Mouse (Mus musculus) heart, embryonic 13.5 days (tissue): Measurements from ENCODE around the gene Gar1. TPM values are rescaled to one million over a fixed set of nuclear protein-coding genes. Genes with fewer than 3 reads are reported as not detected.

ENCODE experiments used
- ATAC-seq: fragments of 200-750 bp; cut with Nextera tagmentation; 2 replicates; pipeline ENCODE4 v1.8.0; 2017; ENCODE audit warnings: moderate TSS enrichment; ENCODE audit not compliant: insufficient number of reproducible peaks, low FRiP score, low TSS enrichment; ENCODE audit errors: extremely low read depth
- H3K27ac ChIP-seq: fragments of 300-500 bp; sonication (generic); replicated peaks from 2 replicates; pipeline ENCODE4 v1.5.1; 2015; ENCODE audit warnings: moderate library complexity, mild to moderate bottlenecking, inconsistent platforms
- H3K27me3 ChIP-seq: fragments of 300-500 bp; sonication (generic); replicated peaks from 2 replicates; pipeline ENCODE4 v1.6.1; 2015; ENCODE audit warnings: mild to moderate bottlenecking, inconsistent platforms
- H3K36me3 ChIP-seq: fragments of 300-500 bp; sonication (generic); 2 replicates; pipeline ENCODE4 v1.6.1; 2015; ENCODE audit warnings: mild to moderate bottlenecking, inconsistent platforms
- H3K4me1 ChIP-seq: fragments of 300-500 bp; sonication (generic); 2 replicates; pipeline ENCODE4 v1.6.1; 2015; ENCODE audit warnings: inconsistent platforms
- H3K4me2 ChIP-seq: fragments of 300-500 bp; sonication (generic); 2 replicates; pipeline ENCODE4 v1.6.1; 2015; ENCODE audit warnings: inconsistent platforms, mild to moderate bottlenecking, moderate library complexity
- H3K4me3 ChIP-seq: fragments of 300-500 bp; sonication (generic); 2 replicates; pipeline ENCODE4 v1.5.1; 2015; ENCODE audit warnings: moderate library complexity, mild to moderate bottlenecking, inconsistent platforms
- H3K9ac ChIP-seq: fragments of 300-500 bp; sonication (generic); 2 replicates; pipeline ENCODE4 v1.6.1; 2015; ENCODE audit warnings: inconsistent platforms, mild to moderate bottlenecking, moderate library complexity
- H3K9me3 ChIP-seq: fragments of 300-500 bp; sonication (generic); 2 replicates; pipeline ENCODE4 v1.6.1; 2016; ENCODE audit warnings: inconsistent platforms
- whole genome bisulfite sequencing: fragments of 180-500 bp; shearing (Covaris S2); methylation state at CpG from one replicate; pipeline ENCODE4 v1.1.7; 2015; ENCODE audit warnings: mixed read lengths; 5-methylcytosine and 5-hydroxymethylcytosine counted together
- polyA plus RNA-seq: library from polyadenylated mRNA; unstranded; fragments of >200 nt; fragmentation: Nextera tagmentation; extraction: Ambion mirVana; gene quantifications from 2 replicates; pipeline ENCODE4 v1.2.1, GENCODE M21; 2015

Gene Gar1
- polyA plus RNA-seq, 1 experiment from 2014 or later = 40.7 TPM

DNA sequence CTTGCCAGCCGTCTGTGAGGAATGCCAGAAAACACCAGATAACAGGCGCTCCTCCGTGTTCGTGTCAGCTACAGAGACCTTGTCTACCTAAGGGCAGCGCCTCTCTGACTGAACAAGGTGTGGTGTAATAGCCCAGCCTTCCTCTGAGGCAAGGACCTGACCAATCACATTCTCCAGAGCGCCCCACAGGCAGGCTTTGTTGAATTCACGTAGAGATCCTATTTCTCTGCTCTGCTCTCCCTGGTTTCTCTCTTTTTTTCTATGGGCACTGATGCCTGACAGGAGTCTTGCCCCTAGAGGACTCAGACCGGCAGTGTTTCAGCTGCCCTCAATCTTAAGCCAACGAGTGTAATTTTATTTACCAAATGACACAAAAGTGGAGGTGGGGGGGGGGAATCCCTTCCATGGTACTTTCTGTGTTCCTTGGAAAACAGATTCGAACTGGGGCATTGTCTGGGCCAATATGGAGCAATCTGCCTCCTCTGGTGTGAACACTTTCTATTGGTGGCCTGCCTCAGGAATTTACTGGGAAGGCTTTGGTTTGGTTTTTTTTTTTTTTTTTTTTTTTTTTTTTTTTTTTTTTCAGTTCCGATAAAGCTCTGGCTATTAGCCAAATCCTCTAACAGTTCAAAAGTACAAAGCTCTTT, 5.0 kb upstream of the Gar1 start:
- H3K4me2 ChIP-seq = peak overlapping the region; percentile 55
- no peaks in the 10 kb centered on the region for H3K36me3 ChIP-seq
- peaks cover 18% of the 10 kb centered on the region for H3K4me1 ChIP-seq
- H3K9ac ChIP-seq = peak overlapping the region; percentile 47
- H3K9me3 ChIP-seq = no peaks in the 10 kb centered on the region
- peak overlapping the region; percentile 76 for H3K27ac ChIP-seq
- H3K4me3 ChIP-seq = peak overlapping the region; percentile 24
- WGBS = 11% methylated on average over 11 of the region's 11 CpGs
- no peak for ATAC-seq
- H3K27me3 ChIP-seq = no peaks in the 10 kb centered on the region

DNA sequence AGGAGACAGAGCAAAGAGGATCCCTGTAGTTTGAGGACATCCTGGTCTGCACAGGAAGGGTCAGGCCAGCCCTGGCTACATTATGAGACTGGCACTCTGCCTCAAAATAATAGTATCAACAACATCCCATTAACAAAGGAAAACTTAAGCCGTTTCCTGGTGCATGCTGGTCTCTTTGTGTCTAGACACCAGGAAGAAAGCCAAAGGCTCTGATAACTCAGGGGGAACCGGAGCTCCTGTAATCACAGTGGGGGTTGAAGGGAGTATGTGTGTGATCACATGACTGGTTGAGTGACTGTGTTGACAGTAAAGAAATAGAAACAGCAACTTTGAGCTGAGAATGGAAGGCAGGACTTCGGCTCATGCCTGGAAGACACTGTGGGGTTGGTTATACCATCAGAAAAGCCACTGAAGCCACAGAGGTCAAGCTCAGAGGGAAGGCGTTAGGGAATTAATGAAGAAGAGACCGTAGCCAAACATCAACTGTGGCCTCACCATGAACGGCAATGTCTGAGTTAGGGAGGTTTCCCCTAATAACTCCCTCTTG, 4.3 kb upstream of the Gar1 start, which contains the start of gene Cfi:
Gene Cfi, plus strand, starts transcription at position 497 of the 547 bp plus-strand sequence.
- peak within 1 kb of the TSS; percentile 47 for H3K9ac ChIP-seq
- no peaks in the 10 kb centered on the region for H3K27me3 ChIP-seq
- H3K4me3 ChIP-seq = peak within 1 kb of the TSS; percentile 24
- WGBS = 40% methylated on average over 6 of the region's 6 CpGs
- H3K36me3 ChIP-seq = no peaks in the 10 kb centered on the region
- peaks cover 18% of the 10 kb centered on the region for H3K4me1 ChIP-seq
- H3K4me2 ChIP-seq = peak within 1 kb of the TSS; percentile 55
- ATAC-seq = no peak
- peak within 1 kb of the TSS; percentile 76 for H3K27ac ChIP-seq
- no peaks in the 10 kb centered on the region for H3K9me3 ChIP-seq

DNA sequence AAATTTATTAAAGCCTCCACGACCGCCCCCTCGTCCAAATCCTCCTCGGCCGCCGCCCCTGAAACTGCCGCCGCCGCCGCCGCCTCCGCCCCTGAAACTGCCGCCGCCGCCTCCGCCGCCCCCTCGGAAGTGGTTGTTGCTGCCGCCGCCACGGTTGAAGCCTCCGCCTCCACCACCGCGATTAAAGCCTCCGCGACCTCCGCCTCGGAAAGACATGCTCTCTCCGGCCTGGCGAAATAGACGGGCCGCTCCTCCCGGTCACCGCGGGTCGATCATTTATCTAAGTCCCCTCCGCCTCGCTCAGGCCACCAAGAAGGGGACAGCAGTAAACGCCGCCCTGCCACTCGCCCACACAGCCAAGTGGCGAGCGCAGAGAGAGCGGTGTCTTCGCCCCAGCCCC, 570 bp downstream of the Gar1 start:
- Histone ChIP-seq H3K27ac (peak overlapping the region; percentile 86), H3K9me3 (no peaks in the 10 kb centered on the region), H3K9ac (peak overlapping the region; percentile 91), H3K27me3 (no peaks in the 10 kb centered on the region), H3K4me2 (peak overlapping the region; percentile 83), H3K4me1 (peaks cover 27% of the 10 kb centered on the region), H3K4me3 (peak overlapping the region; percentile 98), H3K36me3 (peaks cover 27% of the 10 kb centered on the region)
- 0 out of 2 replicates have a peak, but pooled peaks have one; percentile 5 for ATAC-seq
- WGBS = under 1% methylated on average over 45 of the region's 45 CpGs

GRCm38 (mm10) chr3:129827691-129828090, 3.5 kb downstream of the Gar1 start:
- no peaks in the 10 kb centered on the region for H3K9me3 ChIP-seq
- H3K36me3 ChIP-seq = peaks cover 56% of the 10 kb centered on the region
- H3K27me3 ChIP-seq = no peaks in the 10 kb centered on the region
- H3K4me2 ChIP-seq = no peak overlapping the region
- H3K9ac ChIP-seq = no peak overlapping the region
- no peak overlapping the region for H3K4me3 ChIP-seq
- no peak overlapping the region for H3K27ac ChIP-seq
- 82% methylated on average over 5 of the region's 5 CpGs for WGBS
- no peak for ATAC-seq
- H3K4me1 ChIP-seq = peaks cover 20% of the 10 kb centered on the region

DNA sequence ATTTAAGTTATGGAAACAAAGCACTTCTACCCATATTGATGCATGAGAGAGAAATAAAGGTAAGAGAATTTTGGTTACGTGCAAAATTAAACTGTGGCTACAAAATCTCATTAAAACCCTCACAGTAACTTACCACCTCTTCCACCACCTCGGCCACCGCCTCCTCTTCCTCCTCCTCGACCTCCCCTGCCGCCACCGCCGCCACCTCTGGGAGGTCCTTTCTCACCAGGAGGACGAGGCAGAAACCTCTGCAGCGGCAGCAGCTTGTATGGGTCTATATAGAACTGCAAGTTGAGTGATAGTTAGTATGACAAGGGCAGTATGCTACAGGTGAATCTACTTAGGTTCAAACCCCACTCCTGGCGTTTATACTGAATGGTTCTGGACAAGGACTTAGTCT, 4.5 kb downstream of the Gar1 start:
- Histone ChIP-seq H3K36me3 (peaks cover 60% of the 10 kb centered on the region), H3K4me2 (no peak overlapping the region), H3K9me3 (no peaks in the 10 kb centered on the region), H3K27ac (no peak overlapping the region), H3K4me3 (no peak overlapping the region), H3K27me3 (no peaks in the 10 kb centered on the region), H3K4me1 (peaks cover 19% of the 10 kb centered on the region), H3K9ac (no peak overlapping the region)
- no peak for ATAC-seq
- WGBS = 89% methylated on average over 10 of the region's 10 CpGs

- H3K4me3 ChIP-seq = no peak overlapping the region
- H3K4me2 ChIP-seq = no peak overlapping the region
- H3K9ac ChIP-seq = no peak overlapping the region
- H3K27me3 ChIP-seq = no peaks in the 10 kb centered on the region
- no peak for ATAC-seq
- H3K9me3 ChIP-seq = no peaks in the 10 kb centered on the region
- 89% methylated on average over 10 of the region's 10 CpGs for WGBS
- peaks cover 13% of the 10 kb centered on the region for H3K4me1 ChIP-seq
- peaks cover 60% of the 10 kb centered on the region for H3K36me3 ChIP-seq
- H3K27ac ChIP-seq = no peak overlapping the region
These were observed 6.3 kb downstream of the Gar1 start for GRCm38 (mm10) chr3:129824891-129825290.

- no peak overlapping the region for H3K4me3 ChIP-seq
- H3K27ac ChIP-seq = no peak overlapping the region
- peaks cover 60% of the 10 kb centered on the region for H3K36me3 ChIP-seq
- H3K9me3 ChIP-seq = no peaks in the 10 kb centered on the region
- 88% methylated on average over 4 of the region's 4 CpGs for WGBS
- no peak overlapping the region for H3K9ac ChIP-seq
- H3K27me3 ChIP-seq = no peaks in the 10 kb centered on the region
- ATAC-seq = no peak
- no peak overlapping the region for H3K4me2 ChIP-seq
- H3K4me1 ChIP-seq = peaks cover 5% of the 10 kb centered on the region
These were observed 7.0 kb downstream of the Gar1 start for GRCm38 (mm10) chr3:129824146-129824545.

DNA sequence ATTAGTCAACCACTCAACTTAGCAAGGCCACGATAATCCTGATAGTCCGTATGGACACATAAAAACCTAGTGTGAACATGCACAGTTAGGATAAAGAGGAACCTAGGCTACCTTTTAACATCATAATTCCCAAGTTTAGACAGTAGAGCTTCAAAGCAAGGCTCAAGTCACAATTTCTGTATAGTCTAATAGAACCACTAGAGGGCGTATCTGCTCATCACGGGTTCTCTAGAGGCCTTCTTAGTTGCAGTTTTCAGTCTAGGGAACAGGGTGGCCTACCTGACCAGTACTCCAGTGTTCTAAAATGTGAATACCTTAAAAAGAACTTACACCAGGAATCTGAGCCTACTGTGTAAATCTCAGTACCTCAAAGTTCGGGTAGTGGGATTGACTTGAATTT, 7.9 kb downstream of the Gar1 start:
- Histone ChIP-seq H3K4me2 (no peak overlapping the region), H3K9ac (no peak overlapping the region), H3K4me3 (no peak overlapping the region), H3K36me3 (peaks cover 56% of the 10 kb centered on the region), H3K9me3 (no peaks in the 10 kb centered on the region), H3K27ac (no peak overlapping the region), H3K4me1 (no peaks in the 10 kb centered on the region), H3K27me3 (no peaks in the 10 kb centered on the region)
- 49% methylated on average over 5 of the region's 5 CpGs for WGBS
- no peak for ATAC-seq

- Histone ChIP-seq H3K9ac (no peak within 1 kb of the TSS), H3K4me3 (no peak within 1 kb of the TSS), H3K4me1 (no peaks in the 10 kb centered on the region), H3K36me3 (peaks cover 47% of the 10 kb centered on the region), H3K27me3 (no peaks in the 10 kb centered on the region), H3K27ac (no peak within 1 kb of the TSS), H3K4me2 (no peak within 1 kb of the TSS), H3K9me3 (no peaks in the 10 kb centered on the region)
- ATAC-seq = no peak
- WGBS = 91% methylated on average over 11 of the region's 11 CpGs
These were observed 8.9 kb downstream of the Gar1 start, which contains the start of gene Rrh for GRCm38 (mm10) chr3:129822206-129822775. Gene Rrh, minus strand, starts transcription at chr3:129822587.

- H3K4me1 ChIP-seq = no peaks in the 10 kb centered on the region
- no peak overlapping the region for H3K4me3 ChIP-seq
- no peak overlapping the region for H3K4me2 ChIP-seq
- WGBS = 77% methylated on average over 8 of the region's 8 CpGs
- H3K9ac ChIP-seq = no peak overlapping the region
- H3K27ac ChIP-seq = no peak overlapping the region
- peaks cover 44% of the 10 kb centered on the region for H3K36me3 ChIP-seq
- no peaks in the 10 kb centered on the region for H3K9me3 ChIP-seq
- H3K27me3 ChIP-seq = no peaks in the 10 kb centered on the region
- no peak for ATAC-seq
These were observed 9.5 kb downstream of the Gar1 start for GRCm38 (mm10) chr3:129821736-129822135.

GRCm38 (mm10) chr3:129820847-129821246, 10.3 kb downstream of the Gar1 start:
- Histone ChIP-seq H3K4me1 (no peaks in the 10 kb centered on the region), H3K9ac (no peak overlapping the region), H3K4me3 (no peak overlapping the region), H3K9me3 (no peaks in the 10 kb centered on the region), H3K36me3 (peaks cover 35% of the 10 kb centered on the region), H3K4me2 (no peak overlapping the region), H3K27me3 (no peaks in the 10 kb centered on the region), H3K27ac (no peak overlapping the region)
- WGBS = 68% methylated on average over 9 of the region's 9 CpGs
- ATAC-seq = no peak
